Mouse (Mus musculus): ENCODE results near the gene Cep55. TPM values are rescaled to one million over a fixed set of nuclear protein-coding genes. Genes with fewer than 3 reads are reported as not detected.

The Cep55 gene
- 0.39 and 0.66 TPM in 2 replicates for polyA plus RNA-seq (2012; rRNA removed)

GRCm38 (mm10) chr19:38054720-38055192 lies at the start of gene Cep55:
Gene Cep55, plus strand, starts transcription at chr19:38055011.
- DNase-seq (ENCODE audit: low read depth), result peak; percentile 50

- no peak for DNase-seq (ENCODE audit: low read depth)
Measured at GRCm38 (mm10) chr19:38011379-38011778, 43.4 kb upstream of the Cep55 start.

GRCm38 (mm10) chr19:38014443-38014842 lies 40.4 kb upstream of the Cep55 start:
- DNase-seq (ENCODE audit: low read depth), result no peak

GRCm38 (mm10) chr19:38015180-38015872 lies 39.5 kb upstream of the Cep55 start:
- DNase-seq (ENCODE audit: low read depth), result no peak

GRCm38 (mm10) chr19:38015873-38016254 lies 38.9 kb upstream of the Cep55 start:
- DNase-seq (ENCODE audit: low read depth), result no peak

- DNase-seq (ENCODE audit: low read depth), result no peak
Measured at GRCm38 (mm10) chr19:38022710-38023109, 32.1 kb upstream of the Cep55 start.

- no peak for DNase-seq (ENCODE audit: low read depth)
Measured at GRCm38 (mm10) chr19:38023603-38024002, 31.2 kb upstream of the Cep55 start.

GRCm38 (mm10) chr19:38025254-38026041 lies 29.4 kb upstream of the Cep55 start:
- DNase-seq (ENCODE audit: low read depth), result no peak

- no peak for DNase-seq (ENCODE audit: low read depth)
Measured at GRCm38 (mm10) chr19:38026211-38026624, 28.6 kb upstream of the Cep55 start.

- DNase-seq (ENCODE audit: low read depth), result no peak
Measured at GRCm38 (mm10) chr19:38027389-38027788, 27.4 kb upstream of the Cep55 start.

GRCm38 (mm10) chr19:38027881-38028521 lies 26.8 kb upstream of the Cep55 start:
- DNase-seq (ENCODE audit: low read depth), result no peak

- no peak for DNase-seq (ENCODE audit: low read depth)
Measured at GRCm38 (mm10) chr19:38029292-38029691, 25.5 kb upstream of the Cep55 start.

- DNase-seq (ENCODE audit: low read depth), result no peak
Measured at GRCm38 (mm10) chr19:38029871-38030270, 24.9 kb upstream of the Cep55 start.

GRCm38 (mm10) chr19:38030673-38031137 lies 24.1 kb upstream of the Cep55 start:
- no peak for DNase-seq (ENCODE audit: low read depth)

GRCm38 (mm10) chr19:38031144-38031543 lies 23.7 kb upstream of the Cep55 start:
- DNase-seq (ENCODE audit: low read depth), result no peak

GRCm38 (mm10) chr19:38032993-38033734 lies 21.6 kb upstream of the Cep55 start:
- no peak for DNase-seq (ENCODE audit: low read depth)

- DNase-seq (ENCODE audit: low read depth), result no peak
Measured at GRCm38 (mm10) chr19:38033735-38034057, 21.1 kb upstream of the Cep55 start.

- DNase-seq (ENCODE audit: low read depth), result no peak
Measured at GRCm38 (mm10) chr19:38034696-38035095, 20.1 kb upstream of the Cep55 start.

GRCm38 (mm10) chr19:38035766-38036165 lies 19.0 kb upstream of the Cep55 start:
- DNase-seq (ENCODE audit: low read depth), result no peak

- DNase-seq (ENCODE audit: low read depth), result no peak
Measured at GRCm38 (mm10) chr19:38038267-38038666, 16.5 kb upstream of the Cep55 start.

GRCm38 (mm10) chr19:38042261-38042722 lies 12.5 kb upstream of the Cep55 start:
- DNase-seq (ENCODE audit: low read depth), result no peak

All from gonadal fat pad, adult 2 months (tissue).